Mouse (Mus musculus) midbrain, embryonic 11.5 days (tissue): ENCODE results near the gene Slco3a1. TPM values are rescaled to one million over a fixed set of nuclear protein-coding genes. Genes with fewer than 3 reads are reported as not detected.
A peak's percentile ranks its signal among the peaks of the same experiment; 100 is the strongest.

Experiments
- ATAC-seq: fragments of 200-750 bp; cut with Nextera tagmentation; 2 replicates; pipeline ENCODE4 v1.8.0; 2017; ENCODE audit warnings: moderate TSS enrichment, moderate library complexity; ENCODE audit not compliant: low FRiP score
- DNase-seq: peaks from one replicate; pipeline ENCODE4 v3.0.0; 2015; ENCODE audit warnings: low spot score; ENCODE audit errors: missing footprints
- H3K27ac ChIP-seq: fragments of 300-500 bp; sonication (generic); 2 replicates; pipeline ENCODE4 v1.5.1; 2014; ENCODE audit warnings: low read depth, low read length
- H3K27me3 ChIP-seq: fragments of 300-500 bp; sonication (generic); 2 replicates; pipeline ENCODE4 v1.6.1; 2014; ENCODE audit warnings: mild to moderate bottlenecking, low read length, moderate library complexity, mixed read lengths; ENCODE audit not compliant: control insufficient read depth, insufficient read depth
- H3K36me3 ChIP-seq: fragments of 300-500 bp; sonication (generic); 2 replicates; pipeline ENCODE4 v1.6.1; 2014; ENCODE audit warnings: mild to moderate bottlenecking, low read length, moderate library complexity, mixed read lengths; ENCODE audit not compliant: control insufficient read depth, insufficient read depth
- H3K4me1 ChIP-seq: fragments of 300-500 bp; sonication (generic); 2 replicates; pipeline ENCODE4 v1.6.1; 2014; ENCODE audit warnings: low read length; ENCODE audit not compliant: control insufficient read depth, insufficient read depth
- H3K4me2 ChIP-seq: fragments of 300-500 bp; sonication (generic); 2 replicates; pipeline ENCODE4 v1.6.1; 2014; ENCODE audit warnings: mild to moderate bottlenecking, moderate library complexity
- H3K4me3 ChIP-seq: fragments of 300-500 bp; sonication (generic); 2 replicates; pipeline ENCODE4 v1.5.1; 2014; ENCODE audit warnings: low read depth, low read length
- H3K9ac ChIP-seq: fragments of 300-500 bp; sonication (generic); 2 replicates; pipeline ENCODE4 v1.6.1; 2014; ENCODE audit warnings: low read length
- H3K9me3 ChIP-seq: fragments of 300-500 bp; sonication (generic); 2 replicates; pipeline ENCODE4 v1.6.1; 2016; ENCODE audit warnings: low read length; ENCODE audit not compliant: control insufficient read depth
- WGBS: fragments of 180-500 bp; shearing (Covaris S2); extraction: QIAGEN DNeasy Blood & Tissue Kit; methylation state at CpG from one replicate; pipeline ENCODE4 v1.1.7; 2014; 5-methylcytosine and 5-hydroxymethylcytosine counted together
- polyA plus RNA-seq: library from polyadenylated mRNA; unstranded; fragments of >200 nt; fragmentation: Nextera tagmentation; extraction: Ambion mirVana; gene quantifications from 2 replicates; pipeline ENCODE4 v1.2.1, GENCODE M21; 2014

Slco3a1 gene
- polyA plus RNA-seq, 1 experiment from 2014 or later, result 7.8 TPM

GRCm38 (mm10) chr7:74551338-74551999, 3.1 kb downstream of the Slco3a1 start:
- no peak overlapping the region for H3K4me2 ChIP-seq
- H3K27ac ChIP-seq, result no peak overlapping the region
- 84% methylated on average over 9 of the region's 9 CpGs for WGBS
- H3K4me3 ChIP-seq, result no peak overlapping the region
- peaks cover 12% of the 10 kb centered on the region for H3K27me3 ChIP-seq
- ATAC-seq, result no peak
- no peak for DNase-seq
- no peaks in the 10 kb centered on the region for H3K36me3 ChIP-seq
- H3K9me3 ChIP-seq, result no peaks in the 10 kb centered on the region
- H3K4me1 ChIP-seq, result peaks cover 4% of the 10 kb centered on the region
- H3K9ac ChIP-seq, result no peak overlapping the region

- Histone ChIP-seq H3K27ac (no peak overlapping the region), H3K9me3 (no peaks in the 10 kb centered on the region), H3K36me3 (no peaks in the 10 kb centered on the region), H3K4me1 (0 out of 2 replicates have a peak, but pooled peaks cover 2% of the 10 kb centered on the region), H3K9ac (no peak overlapping the region), H3K4me2 (no peak overlapping the region), H3K4me3 (no peak overlapping the region), H3K27me3 (peaks cover 12% of the 10 kb centered on the region)
- 26% methylated on average over 6 of the region's 6 CpGs for WGBS
- DNase-seq, result no peak
- no peak for ATAC-seq
These were observed 4.9 kb downstream of the Slco3a1 start for GRCm38 (mm10) chr7:74549686-74550085.

- ATAC-seq (no peak), DNase-seq (no peak)
- Histone ChIP-seq H3K4me1 (0 out of 2 replicates have a peak, but pooled peaks cover 2% of the 10 kb centered on the region), H3K4me2 (no peak overlapping the region), H3K27ac (no peak overlapping the region), H3K9ac (no peak overlapping the region), H3K9me3 (no peaks in the 10 kb centered on the region), H3K36me3 (no peaks in the 10 kb centered on the region), H3K4me3 (no peak overlapping the region), H3K27me3 (peaks cover 12% of the 10 kb centered on the region)
- 87% methylated on average over 6 of the region's 6 CpGs for WGBS
These were observed 5.5 kb downstream of the Slco3a1 start for GRCm38 (mm10) chr7:74549013-74549582.

- Histone ChIP-seq H3K4me1 (no peaks in the 10 kb centered on the region), H3K9me3 (no peaks in the 10 kb centered on the region), H3K4me3 (no peak overlapping the region), H3K9ac (no peak overlapping the region), H3K27ac (no peak overlapping the region), H3K27me3 (no peaks in the 10 kb centered on the region), H3K36me3 (no peaks in the 10 kb centered on the region), H3K4me2 (no peak overlapping the region)
- WGBS, result 85% methylated on average over 6 of the region's 6 CpGs
- peak; percentile 67 for DNase-seq
- no peak for ATAC-seq
These were observed 7.9 kb downstream of the Slco3a1 start for GRCm38 (mm10) chr7:74546691-74547090.

GRCm38 (mm10) chr7:74545498-74545990, 9.0 kb downstream of the Slco3a1 start:
- ATAC-seq (no peak), DNase-seq (no peak)
- Histone ChIP-seq H3K27me3 (no peaks in the 10 kb centered on the region), H3K27ac (no peak overlapping the region), H3K9me3 (no peaks in the 10 kb centered on the region), H3K9ac (no peak overlapping the region), H3K4me2 (no peak overlapping the region), H3K36me3 (no peaks in the 10 kb centered on the region), H3K4me3 (no peak overlapping the region), H3K4me1 (no peaks in the 10 kb centered on the region)
- WGBS, result 79% methylated on average over 6 of the region's 6 CpGs

GRCm38 (mm10) chr7:74544306-74544705, 10.3 kb downstream of the Slco3a1 start:
- 80% methylated on average over 7 of the region's 7 CpGs for WGBS
- Histone ChIP-seq H3K4me2 (no peak overlapping the region), H3K4me1 (no peaks in the 10 kb centered on the region), H3K27ac (no peak overlapping the region), H3K9me3 (no peaks in the 10 kb centered on the region), H3K36me3 (no peaks in the 10 kb centered on the region), H3K9ac (no peak overlapping the region), H3K27me3 (no peaks in the 10 kb centered on the region), H3K4me3 (no peak overlapping the region)
- DNase-seq (peak; percentile 64), ATAC-seq (no peak)

GRCm38 (mm10) chr7:74541958-74542357, 12.6 kb downstream of the Slco3a1 start:
- H3K9ac ChIP-seq, result no peak overlapping the region
- H3K9me3 ChIP-seq, result no peaks in the 10 kb centered on the region
- H3K27me3 ChIP-seq, result no peaks in the 10 kb centered on the region
- H3K4me3 ChIP-seq, result no peak overlapping the region
- WGBS, result 79% methylated on average over 4 of the region's 4 CpGs
- no peaks in the 10 kb centered on the region for H3K4me1 ChIP-seq
- H3K4me2 ChIP-seq, result no peak overlapping the region
- no peaks in the 10 kb centered on the region for H3K36me3 ChIP-seq
- DNase-seq (no peak), ATAC-seq (no peak)
- no peak overlapping the region for H3K27ac ChIP-seq

GRCm38 (mm10) chr7:74540933-74541725, 13.5 kb downstream of the Slco3a1 start:
- H3K4me2 ChIP-seq, result no peak overlapping the region
- ATAC-seq (no peak), DNase-seq (peak; percentile 31)
- H3K9ac ChIP-seq, result no peak overlapping the region
- no peaks in the 10 kb centered on the region for H3K9me3 ChIP-seq
- no peaks in the 10 kb centered on the region for H3K4me1 ChIP-seq
- H3K27me3 ChIP-seq, result no peaks in the 10 kb centered on the region
- H3K27ac ChIP-seq, result no peak overlapping the region
- 86% methylated on average over 7 of the region's 7 CpGs for WGBS
- no peaks in the 10 kb centered on the region for H3K36me3 ChIP-seq
- no peak overlapping the region for H3K4me3 ChIP-seq

GRCm38 (mm10) chr7:74536186-74536585, 18.4 kb downstream of the Slco3a1 start:
- Histone ChIP-seq H3K27me3 (no peaks in the 10 kb centered on the region), H3K9me3 (no peaks in the 10 kb centered on the region), H3K4me2 (no peak overlapping the region), H3K4me3 (no peak overlapping the region), H3K9ac (no peak overlapping the region), H3K36me3 (no peaks in the 10 kb centered on the region), H3K4me1 (no peaks in the 10 kb centered on the region), H3K27ac (no peak overlapping the region)
- DNase-seq (no peak), ATAC-seq (no peak)
- 83% methylated on average over 4 of the region's 4 CpGs for WGBS
